Mouse (Mus musculus): ENCODE measurements around the gene Ascc1.

GRCm38 (mm10) chr10:60106146-60106530 is 103.5 kb downstream of the Ascc1 start, which contains the start of gene Spock2:
- no peak for TF ChIP-seq CTCF (IDR thresholded peaks at IDR 0.05)
- no peak for TF ChIP-seq EP300 (IDR thresholded peaks at IDR 0.05)

Data from lung, postnatal 0 days (tissue).